Mouse (Mus musculus): ENCODE measurements around the gene Antxr1.

Gene Antxr1

GRCm38 (mm10) chr6:87133520-87133919 lies 202.1 kb downstream of the Antxr1 start:
- no peak for DNase-seq

- no peak for DNase-seq
Observed at GRCm38 (mm10) chr6:87131078-87131477, 204.5 kb downstream of the Antxr1 start.

- DNase-seq = no peak
Observed at GRCm38 (mm10) chr6:87130628-87131027, 205.0 kb downstream of the Antxr1 start.

- DNase-seq = peak in 1 of 2 experiments; percentile 24
Observed at GRCm38 (mm10) chr6:87129861-87130260, 205.8 kb downstream of the Antxr1 start.

GRCm38 (mm10) chr6:87127049-87127753 lies 208.4 kb downstream of the Antxr1 start:
- DNase-seq = peak in 1 of 2 experiments; percentile 41

GRCm38 (mm10) chr6:87123973-87124372 lies 211.6 kb downstream of the Antxr1 start:
- DNase-seq = no peak

GRCm38 (mm10) chr6:87123406-87123805 lies 212.2 kb downstream of the Antxr1 start:
- DNase-seq = no peak

- DNase-seq = no peak
Observed at GRCm38 (mm10) chr6:87121961-87122360, 213.7 kb downstream of the Antxr1 start.

GRCm38 (mm10) chr6:87120661-87121060 lies 215.0 kb downstream of the Antxr1 start:
- DNase-seq = no peak

GRCm38 (mm10) chr6:87119975-87120374 lies 215.6 kb downstream of the Antxr1 start:
- no peak for DNase-seq

GRCm38 (mm10) chr6:87119066-87119837 lies 216.4 kb downstream of the Antxr1 start:
- peak; percentile 33 to 68 for DNase-seq

- DNase-seq = no peak
Observed at GRCm38 (mm10) chr6:87116596-87116995, 219.0 kb downstream of the Antxr1 start.

GRCm38 (mm10) chr6:87115981-87116380 lies 219.6 kb downstream of the Antxr1 start:
- DNase-seq = no peak

- no peak for DNase-seq
Observed at GRCm38 (mm10) chr6:87112125-87112524, 223.5 kb downstream of the Antxr1 start.

GRCm38 (mm10) chr6:87111493-87111892 lies 224.1 kb downstream of the Antxr1 start:
- DNase-seq = no peak

- no peak for DNase-seq
Observed at GRCm38 (mm10) chr6:87104123-87104796, 231.4 kb downstream of the Antxr1 start, which contains the start of gene D6Ertd527e. D6Ertd527e (plus strand) TSS chr6:87104746.

- no peak for DNase-seq
Observed at GRCm38 (mm10) chr6:87103314-87103713, 232.3 kb downstream of the Antxr1 start.

GRCm38 (mm10) chr6:87102421-87102911 lies 233.2 kb downstream of the Antxr1 start:
- DNase-seq = peak in 1 of 2 experiments; percentile 43

GRCm38 (mm10) chr6:87101955-87102353 lies 233.7 kb downstream of the Antxr1 start:
- DNase-seq = peak in 1 of 2 experiments; percentile 15

- peak; percentile 83 to 87 for DNase-seq
Observed at GRCm38 (mm10) chr6:87101281-87101954, 234.2 kb downstream of the Antxr1 start.

GRCm38 (mm10) chr6:87100297-87101020 lies 235.2 kb downstream of the Antxr1 start:
- DNase-seq = no peak

All from lung, adult 18-20 months (tissue).